Mouse (Mus musculus) forelimb bud, embryonic 11.5 days (tissue): ENCODE measurements around the gene Os9.

Source experiments
- DNase-seq: peaks from one replicate; pipeline ENCODE4 v3.0.0-alpha.2; 2012; ENCODE audit warnings: low read depth, low spot score

The Os9 gene

GRCm38 (mm10) chr10:127115068-127115467 lies 5.9 kb downstream of the Os9 start:
- no peak for DNase-seq

- DNase-seq: no peak
Measured at GRCm38 (mm10) chr10:127114408-127114807, 6.5 kb downstream of the Os9 start.

- DNase-seq: no peak
Measured at GRCm38 (mm10) chr10:127111001-127111887, 9.7 kb downstream of the Os9 start.

- no peak for DNase-seq
Measured at GRCm38 (mm10) chr10:127108262-127108583, 12.7 kb downstream of the Os9 start.

GRCm38 (mm10) chr10:127107563-127108261 lies 13.2 kb downstream of the Os9 start:
- DNase-seq: no peak

GRCm38 (mm10) chr10:127103631-127104030 lies 17.3 kb downstream of the Os9 start:
- DNase-seq: no peak

GRCm38 (mm10) chr10:127101151-127101550 lies 19.8 kb downstream of the Os9 start:
- no peak for DNase-seq

- DNase-seq: no peak
Measured at GRCm38 (mm10) chr10:127100414-127100813, 20.5 kb downstream of the Os9 start.

GRCm38 (mm10) chr10:127099868-127100267 lies 21.1 kb downstream of the Os9 start:
- no peak for DNase-seq

- no peak for DNase-seq
Measured at GRCm38 (mm10) chr10:127099191-127099590, 21.7 kb downstream of the Os9 start.

- DNase-seq: no peak
Measured at GRCm38 (mm10) chr10:127098514-127098913, 22.4 kb downstream of the Os9 start.

GRCm38 (mm10) chr10:127094382-127094802 lies 26.5 kb downstream of the Os9 start:
- no peak for DNase-seq

GRCm38 (mm10) chr10:127092742-127093141 lies 28.2 kb downstream of the Os9 start:
- no peak for DNase-seq

- no peak for DNase-seq
Measured at GRCm38 (mm10) chr10:127091507-127092396, 29.2 kb downstream of the Os9 start.

- no peak for DNase-seq
Measured at GRCm38 (mm10) chr10:127090560-127091411, 30.1 kb downstream of the Os9 start.

GRCm38 (mm10) chr10:127085633-127086032 lies 35.3 kb downstream of the Os9 start:
- no peak for DNase-seq

- no peak for DNase-seq
Measured at GRCm38 (mm10) chr10:127085052-127085451, 35.9 kb downstream of the Os9 start.

- no peak for DNase-seq
Measured at GRCm38 (mm10) chr10:127083915-127084306, 37.0 kb downstream of the Os9 start.

- no peak for DNase-seq
Measured at GRCm38 (mm10) chr10:127083292-127083914, 37.5 kb downstream of the Os9 start.

- peak; percentile 49 for DNase-seq
Measured at GRCm38 (mm10) chr10:127081996-127082620, 38.8 kb downstream of the Os9 start.
